Mouse (Mus musculus) midbrain, embryonic 11.5 days (tissue): ENCODE results near the gene Nhlh1. TPM values are rescaled to one million over a fixed set of nuclear protein-coding genes. Genes with fewer than 3 reads are reported as not detected.
A peak's percentile ranks its signal among the peaks of the same experiment; 100 is the strongest.

Experiments used
- ATAC-seq: fragments of 200-750 bp; cut with Nextera tagmentation; 2 replicates; pipeline ENCODE4 v1.8.0; 2017; ENCODE audit warnings: moderate TSS enrichment, moderate library complexity; ENCODE audit not compliant: low FRiP score
- DNase-seq: peaks from one replicate; pipeline ENCODE4 v3.0.0; 2015; ENCODE audit warnings: low spot score; ENCODE audit errors: missing footprints
- H3K27ac ChIP-seq: fragments of 300-500 bp; sonication (generic); 2 replicates; pipeline ENCODE4 v1.5.1; 2014; ENCODE audit warnings: low read depth, low read length
- H3K27me3 ChIP-seq: fragments of 300-500 bp; sonication (generic); 2 replicates; pipeline ENCODE4 v1.6.1; 2014; ENCODE audit warnings: mild to moderate bottlenecking, low read length, moderate library complexity, mixed read lengths; ENCODE audit not compliant: control insufficient read depth, insufficient read depth
- H3K36me3 ChIP-seq: fragments of 300-500 bp; sonication (generic); 2 replicates; pipeline ENCODE4 v1.6.1; 2014; ENCODE audit warnings: mild to moderate bottlenecking, low read length, moderate library complexity, mixed read lengths; ENCODE audit not compliant: control insufficient read depth, insufficient read depth
- H3K4me1 ChIP-seq: fragments of 300-500 bp; sonication (generic); 2 replicates; pipeline ENCODE4 v1.6.1; 2014; ENCODE audit warnings: low read length; ENCODE audit not compliant: control insufficient read depth, insufficient read depth
- H3K4me2 ChIP-seq: fragments of 300-500 bp; sonication (generic); 2 replicates; pipeline ENCODE4 v1.6.1; 2014; ENCODE audit warnings: mild to moderate bottlenecking, moderate library complexity
- H3K4me3 ChIP-seq: fragments of 300-500 bp; sonication (generic); 2 replicates; pipeline ENCODE4 v1.5.1; 2014; ENCODE audit warnings: low read depth, low read length
- H3K9ac ChIP-seq: fragments of 300-500 bp; sonication (generic); 2 replicates; pipeline ENCODE4 v1.6.1; 2014; ENCODE audit warnings: low read length
- H3K9me3 ChIP-seq: fragments of 300-500 bp; sonication (generic); 2 replicates; pipeline ENCODE4 v1.6.1; 2016; ENCODE audit warnings: low read length; ENCODE audit not compliant: control insufficient read depth
- WGBS: fragments of 180-500 bp; shearing (Covaris S2); extraction: QIAGEN DNeasy Blood & Tissue Kit; methylation state at CpG from one replicate; pipeline ENCODE4 v1.1.7; 2014; 5-methylcytosine and 5-hydroxymethylcytosine counted together
- polyA plus RNA-seq: library from polyadenylated mRNA; unstranded; fragments of >200 nt; fragmentation: Nextera tagmentation; extraction: Ambion mirVana; gene quantifications from 2 replicates; pipeline ENCODE4 v1.2.1, GENCODE M21; 2014

Gene Nhlh1
- polyA plus RNA-seq, 1 experiment from 2014 or later: 10.7 TPM

- ATAC-seq (peak; percentile 22), DNase-seq (peak; percentile 90)
- WGBS: 27% methylated on average over 6 of the region's 6 CpGs
- no peaks in the 10 kb centered on the region for H3K27me3 ChIP-seq
- H3K36me3 ChIP-seq: no peaks in the 10 kb centered on the region
- peak overlapping the region; percentile 33; the same call in 1 of the 2 replicates for H3K9ac ChIP-seq
- H3K4me1 ChIP-seq: peaks cover 23% of the 10 kb centered on the region
- H3K4me3 ChIP-seq: no peak overlapping the region
- no peaks in the 10 kb centered on the region for H3K9me3 ChIP-seq
- H3K27ac ChIP-seq: peak overlapping the region; percentile 69
- no peak overlapping the region for H3K4me2 ChIP-seq
Measured at GRCm38 (mm10) chr1:172048241-172048734, 9.1 kb downstream of the Nhlh1 start.

- Histone ChIP-seq H3K9ac (no peak overlapping the region), H3K36me3 (no peaks in the 10 kb centered on the region), H3K4me2 (no peak overlapping the region), H3K27ac (no peak overlapping the region), H3K4me3 (no peak overlapping the region), H3K4me1 (peaks cover 19% of the 10 kb centered on the region), H3K9me3 (no peaks in the 10 kb centered on the region), H3K27me3 (no peaks in the 10 kb centered on the region)
- peak; percentile 97 for DNase-seq
- ATAC-seq: peak; percentile 51; the same call in 1 of the 2 replicates
- WGBS: 14% methylated on average over 5 of the region's 5 CpGs
Measured at GRCm38 (mm10) chr1:172046938-172047337, 10.4 kb downstream of the Nhlh1 start.

GRCm38 (mm10) chr1:172046410-172046809 lies 11.0 kb downstream of the Nhlh1 start:
- Histone ChIP-seq H3K4me2 (no peak overlapping the region), H3K4me1 (peaks cover 19% of the 10 kb centered on the region), H3K9me3 (no peaks in the 10 kb centered on the region), H3K4me3 (no peak overlapping the region), H3K9ac (no peak overlapping the region), H3K36me3 (no peaks in the 10 kb centered on the region), H3K27me3 (no peaks in the 10 kb centered on the region), H3K27ac (no peak overlapping the region)
- 71% methylated on average over 8 of the region's 8 CpGs for WGBS
- ATAC-seq: no peak
- DNase-seq: no peak

- H3K9ac ChIP-seq: no peak overlapping the region
- H3K4me1 ChIP-seq: peaks cover 20% of the 10 kb centered on the region
- ATAC-seq: no peak
- H3K36me3 ChIP-seq: no peaks in the 10 kb centered on the region
- no peak overlapping the region for H3K4me3 ChIP-seq
- no peaks in the 10 kb centered on the region for H3K27me3 ChIP-seq
- DNase-seq: peak; percentile 67
- H3K9me3 ChIP-seq: no peaks in the 10 kb centered on the region
- H3K27ac ChIP-seq: no peak overlapping the region
- WGBS: 90% methylated on average over 2 of the region's 2 CpGs
- no peak overlapping the region for H3K4me2 ChIP-seq
Measured at GRCm38 (mm10) chr1:172029914-172030313, 27.5 kb downstream of the Nhlh1 start.

- Histone ChIP-seq H3K36me3 (no peaks in the 10 kb centered on the region), H3K27me3 (no peaks in the 10 kb centered on the region), H3K27ac (peak within 1 kb of the TSS; percentile 90), H3K4me3 (peak within 1 kb of the TSS; percentile 93), H3K4me1 (peaks cover 33% of the 10 kb centered on the region), H3K4me2 (peak within 1 kb of the TSS; percentile 84), H3K9me3 (no peaks in the 10 kb centered on the region), H3K9ac (peak within 1 kb of the TSS; percentile 98)
- WGBS: 48% methylated on average over 21 of the region's 21 CpGs
- ATAC-seq (no peak), DNase-seq (peak; percentile 88)
Measured at GRCm38 (mm10) chr1:172028394-172029275, 28.7 kb downstream of the Nhlh1 start, which contains the start of gene Vangl2. TSS of gene Vangl2 (minus strand) at chr1:172028444.

- Histone ChIP-seq H3K27ac (peak overlapping the region; percentile 90), H3K36me3 (no peaks in the 10 kb centered on the region), H3K4me2 (peak overlapping the region; percentile 84), H3K9ac (peak overlapping the region; percentile 98; the same call in 1 of the 2 replicates), H3K4me1 (peaks cover 39% of the 10 kb centered on the region), H3K27me3 (no peaks in the 10 kb centered on the region), H3K9me3 (no peaks in the 10 kb centered on the region), H3K4me3 (peak overlapping the region; percentile 93; the same call in 1 of the 2 replicates)
- ATAC-seq: no peak
- no peak for DNase-seq
- 5% methylated on average over 10 of the region's 10 CpGs for WGBS
Measured at GRCm38 (mm10) chr1:172027809-172028102, 29.6 kb downstream of the Nhlh1 start.

GRCm38 (mm10) chr1:172027010-172027808 lies 30.2 kb downstream of the Nhlh1 start:
- under 1% methylated on average over 50 of the region's 54 CpGs for WGBS
- peaks cover 44% of the 10 kb centered on the region for H3K4me1 ChIP-seq

GRCm38 (mm10) chr1:172026201-172026901 lies 31.0 kb downstream of the Nhlh1 start:
- H3K27me3 ChIP-seq: no peaks in the 10 kb centered on the region
- no peaks in the 10 kb centered on the region for H3K36me3 ChIP-seq
- ATAC-seq (peak; percentile 70), DNase-seq (peak; percentile 95)
- peak overlapping the region; percentile 84 for H3K4me2 ChIP-seq
- H3K27ac ChIP-seq: peak overlapping the region; percentile 90
- WGBS: 2% methylated on average over 23 of the region's 23 CpGs
- peak overlapping the region; percentile 98 for H3K9ac ChIP-seq
- H3K9me3 ChIP-seq: no peaks in the 10 kb centered on the region
- peaks cover 49% of the 10 kb centered on the region for H3K4me1 ChIP-seq
- peak overlapping the region; percentile 93 for H3K4me3 ChIP-seq

More at GRCm38 (mm10) chr1:172027010-172027808, 30.2 kb downstream of the Nhlh1 start:
- peak overlapping the region; percentile 90 for H3K27ac ChIP-seq
- H3K27me3 ChIP-seq: no peaks in the 10 kb centered on the region
- DNase-seq: peak; percentile 100
- peak overlapping the region; percentile 93 for H3K4me3 ChIP-seq
- peak; percentile 88 for ATAC-seq
- peak overlapping the region; percentile 84 for H3K4me2 ChIP-seq
- H3K36me3 ChIP-seq: no peaks in the 10 kb centered on the region
- H3K9me3 ChIP-seq: no peaks in the 10 kb centered on the region
- peak overlapping the region; percentile 98 for H3K9ac ChIP-seq
